Mouse (Mus musculus) liver, embryonic 14.5 days (tissue): ENCODE measurements around the gene Rassf7.

Experiments used
- CTCF ChIP-seq: IDR thresholded peaks from 2 replicates; pipeline ENCODE4 v1.5.1; 2016; ENCODE audit warnings: antibody characterized with exemption, low read depth, control low read depth
- EP300 ChIP-seq: IDR thresholded peaks from 2 replicates; pipeline ENCODE4 v1.6.1; 2016; ENCODE audit warnings: antibody characterized with exemption, low read depth

DNA sequence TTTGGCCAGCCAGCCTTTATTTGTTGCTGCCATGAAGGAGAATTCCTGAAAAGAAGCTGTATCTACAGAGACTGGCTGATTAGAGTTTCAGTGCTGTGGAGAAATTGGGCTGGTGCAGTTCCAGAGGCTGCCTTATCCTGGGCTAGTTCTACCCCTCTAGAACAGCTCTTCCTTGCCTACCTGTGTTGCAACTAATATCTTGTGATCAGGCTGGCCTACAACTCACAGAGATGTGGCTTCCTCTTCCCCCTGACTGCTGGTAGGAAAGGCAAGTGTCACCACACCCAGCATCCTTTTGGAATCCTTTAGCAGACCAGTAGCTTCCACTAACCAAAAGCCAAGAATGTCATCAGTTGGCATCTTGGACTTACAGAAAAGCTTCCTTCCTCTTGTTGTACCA, 45.8 kb upstream of the Rassf7 start:
- TF ChIP-seq CTCF (no peak), EP300 (no peak)
